Mouse (Mus musculus): ENCODE data around the gene Ndufv1. TPM values are rescaled to one million over a fixed set of nuclear protein-coding genes. Genes with fewer than 3 reads are reported as not detected.
"Not testable (repeated sequence)": the region's sequence is repeated elsewhere in the genome, so short reads cannot be mapped to it uniquely, and the experiment has no call there.

The Ndufv1 gene
- total RNA-seq (2017): 199 and 200 TPM in 2 replicates

DNA sequence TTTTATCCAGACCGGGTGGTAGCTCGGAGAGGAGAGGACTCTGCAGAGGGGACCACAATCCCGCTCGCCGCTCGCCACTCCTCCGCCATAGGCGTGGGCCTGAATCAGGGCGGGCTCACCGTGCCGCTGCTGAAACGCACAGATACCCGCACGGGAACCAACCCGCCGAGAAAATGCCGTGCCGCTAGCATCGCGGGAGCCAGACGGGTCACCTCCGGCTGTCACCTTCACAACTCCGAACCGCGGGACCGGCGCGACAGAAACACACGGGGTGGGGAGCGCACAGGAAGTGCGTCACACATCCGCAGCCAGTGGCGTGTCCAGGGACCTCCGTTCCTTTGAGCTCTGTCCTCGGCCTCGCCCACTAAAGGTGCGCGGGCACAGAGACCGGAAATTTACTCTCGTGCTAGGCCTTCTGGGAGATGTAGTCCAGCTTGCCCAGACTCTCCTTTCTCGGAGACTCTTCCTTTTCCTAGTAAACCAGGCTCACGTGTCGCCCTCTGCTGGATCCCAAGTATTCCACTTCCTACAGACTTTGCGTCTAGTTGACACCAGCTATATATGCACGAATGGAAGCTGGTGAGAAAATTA, at the start of gene Ndufv1:
Ndufv1 (minus strand) TSS at position 375 of the 591 bp plus-strand sequence.
- ATAC-seq (replicated peaks; ENCODE audit: low read depth, poor library complexity, severe bottlenecking): peak; percentile 98

DNA sequence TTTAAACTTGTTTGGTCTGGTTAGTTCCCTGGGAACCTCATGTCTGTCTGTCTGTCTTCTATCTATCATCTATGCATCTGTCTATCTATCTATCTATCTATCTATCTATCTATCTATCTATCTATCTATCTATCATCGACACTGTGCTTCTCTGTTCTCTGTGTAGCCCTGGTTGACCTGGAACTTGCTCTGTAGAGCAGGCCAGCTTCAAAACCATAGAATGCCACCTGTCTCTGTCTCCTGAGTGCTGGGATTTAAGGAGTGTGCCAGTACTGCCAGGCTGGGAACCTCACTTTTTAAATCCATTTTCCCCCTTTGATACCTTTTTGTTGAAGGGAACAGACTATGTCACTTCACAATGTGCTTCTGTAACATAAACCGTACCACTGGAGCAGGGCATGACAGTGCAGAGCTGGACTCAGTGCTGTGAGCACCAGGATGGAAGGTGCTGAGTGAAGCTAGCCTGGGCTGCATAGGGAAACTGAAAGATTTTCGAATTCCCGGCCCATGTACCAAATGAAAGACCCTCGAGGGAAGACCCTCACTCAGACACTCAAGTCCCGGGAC, 48.4 kb upstream of the Ndufv1 start:
- no peak for ATAC-seq (replicated peaks; ENCODE audit: low read depth, poor library complexity, severe bottlenecking)

DNA sequence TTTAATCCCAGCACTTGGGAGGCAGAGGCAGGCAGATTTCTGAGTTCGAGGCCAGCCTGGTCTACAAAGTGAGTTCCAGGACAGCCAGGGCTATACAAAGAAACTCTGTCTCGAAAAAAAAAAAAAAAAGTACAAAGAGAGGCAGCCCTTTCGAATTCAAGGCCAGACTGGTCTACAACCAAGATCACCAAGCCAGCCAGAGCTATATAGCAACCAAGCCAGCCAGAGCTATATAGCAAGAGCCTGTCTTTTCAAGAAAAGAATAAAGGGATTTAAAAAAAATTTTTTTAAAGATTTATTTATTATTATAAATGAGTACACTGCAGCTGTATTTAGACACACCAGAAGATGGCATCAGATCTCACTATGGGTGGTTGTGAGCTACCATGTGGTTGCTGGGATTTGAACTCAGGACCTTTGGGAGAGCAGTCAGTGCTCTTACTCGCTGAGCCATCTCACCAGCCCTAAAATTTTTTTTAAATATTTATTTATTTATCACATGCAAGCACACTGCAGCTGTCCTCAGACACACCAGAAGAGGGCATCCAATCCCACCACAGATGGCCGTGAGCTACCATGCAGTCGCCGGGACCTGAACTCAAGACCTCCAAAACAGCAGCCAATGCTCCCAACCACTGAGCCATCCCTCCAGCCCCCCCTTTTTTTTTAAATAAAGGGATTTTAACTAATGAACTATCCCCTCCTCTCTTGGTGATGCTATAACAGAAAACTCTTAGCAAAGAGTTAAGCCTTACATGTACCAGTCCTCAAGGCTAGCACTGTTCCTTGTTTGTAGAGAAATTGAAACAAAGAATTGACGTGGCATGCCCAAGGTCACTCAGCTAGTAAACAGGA, 47.7 kb upstream of the Ndufv1 start:
- ATAC-seq (replicated peaks; ENCODE audit: low read depth, poor library complexity, severe bottlenecking): not testable (repeated sequence)

DNA sequence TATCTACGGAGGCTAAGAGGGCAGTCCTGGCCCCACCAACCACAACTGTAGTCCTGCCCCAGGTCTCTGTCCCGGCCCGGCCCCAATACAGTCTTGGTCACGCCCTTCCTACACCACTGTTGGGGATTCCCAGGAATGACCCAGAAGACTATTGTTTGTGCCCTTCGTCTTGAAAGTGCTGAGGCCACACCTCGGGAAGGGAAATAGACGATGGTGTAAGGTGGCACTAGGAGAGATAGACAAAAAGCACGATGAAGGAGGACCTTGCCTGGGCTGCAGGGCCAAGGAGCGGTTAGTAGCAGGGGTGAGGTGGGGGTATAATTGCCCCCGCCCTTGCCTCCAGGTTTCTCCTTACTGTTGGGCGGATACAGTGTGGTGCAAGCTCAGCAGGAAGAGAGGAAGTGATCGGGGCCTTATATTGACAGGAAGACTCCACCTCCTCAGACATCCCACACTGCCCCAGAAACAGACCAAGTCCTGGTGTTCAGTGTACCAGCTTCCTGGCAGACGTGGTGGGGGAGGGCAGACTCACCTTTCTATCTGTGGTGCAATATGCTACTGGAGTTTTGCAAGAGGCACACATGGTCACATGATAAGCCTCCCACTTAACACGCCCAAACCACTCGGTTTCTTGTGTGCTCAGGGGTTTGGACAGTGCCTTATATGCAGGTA, 46.6 kb upstream of the Ndufv1 start, which contains the start of gene Gstp3:
Gstp3 (minus strand) TSS at position 501 of the 672 bp plus-strand sequence.
- peak; percentile 69 for ATAC-seq (replicated peaks; ENCODE audit: low read depth, poor library complexity, severe bottlenecking)

DNA sequence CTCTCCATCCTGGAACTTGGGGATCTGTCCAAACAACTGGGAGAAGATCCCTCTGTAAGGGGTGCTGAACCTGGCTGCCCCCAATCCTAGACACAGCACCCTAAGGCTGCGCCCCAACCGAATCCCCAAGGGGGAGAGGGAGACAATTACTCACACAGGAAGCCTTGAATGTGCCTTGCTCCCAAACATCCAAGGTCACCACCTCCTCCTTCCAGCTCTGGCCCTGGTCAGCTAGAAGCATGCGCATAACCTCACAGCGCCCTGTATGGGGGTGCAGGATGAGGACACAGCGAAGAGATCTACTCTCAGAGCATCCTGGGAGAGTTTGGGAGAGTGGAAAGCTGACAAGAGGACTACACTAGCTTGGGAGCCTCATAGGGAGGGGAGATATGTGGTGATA, 46.0 kb upstream of the Ndufv1 start:
- ATAC-seq (replicated peaks; ENCODE audit: low read depth, poor library complexity, severe bottlenecking): no peak

DNA sequence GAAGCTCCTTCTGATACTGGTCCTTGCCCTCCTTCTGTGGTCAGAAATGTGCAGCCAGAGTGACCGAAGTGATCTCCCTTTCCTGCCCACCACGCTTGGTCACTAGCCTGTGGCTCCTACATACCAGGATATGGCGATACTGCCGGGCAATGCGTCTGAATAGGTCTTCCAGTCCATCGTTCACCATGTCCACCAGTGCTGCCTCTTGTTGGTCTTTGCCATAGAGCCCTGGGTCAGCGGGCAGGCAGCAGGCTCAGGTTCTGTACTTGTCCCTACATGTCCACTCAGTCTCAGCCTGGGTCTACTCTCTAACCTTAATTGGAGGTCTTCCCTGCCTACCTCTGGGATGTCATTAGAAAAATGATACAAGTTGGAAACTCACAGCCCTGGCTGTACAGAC, 45.4 kb upstream of the Ndufv1 start:
- ATAC-seq (replicated peaks; ENCODE audit: low read depth, poor library complexity, severe bottlenecking): no peak

DNA sequence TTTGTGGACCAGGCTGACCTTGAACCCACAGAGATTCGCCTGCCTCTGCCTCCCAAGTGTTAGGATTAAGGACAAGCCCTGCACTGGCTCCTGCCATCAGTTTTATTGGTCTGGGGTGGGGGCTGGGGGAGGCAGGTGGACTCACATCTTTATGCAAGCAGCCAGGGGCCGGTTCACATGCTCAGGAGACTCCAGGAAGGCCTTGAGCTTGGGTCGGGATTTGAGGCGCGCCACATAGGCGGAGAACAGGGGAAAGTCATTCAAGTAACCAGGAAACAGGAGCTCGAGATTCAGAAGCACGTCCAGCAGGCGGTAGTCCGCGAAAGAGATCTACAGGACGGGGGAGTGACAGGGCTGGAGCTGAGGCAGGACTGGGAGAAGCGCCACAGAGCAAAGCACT, 44.8 kb upstream of the Ndufv1 start:
- ATAC-seq (replicated peaks; ENCODE audit: low read depth, poor library complexity, severe bottlenecking): no peak

DNA sequence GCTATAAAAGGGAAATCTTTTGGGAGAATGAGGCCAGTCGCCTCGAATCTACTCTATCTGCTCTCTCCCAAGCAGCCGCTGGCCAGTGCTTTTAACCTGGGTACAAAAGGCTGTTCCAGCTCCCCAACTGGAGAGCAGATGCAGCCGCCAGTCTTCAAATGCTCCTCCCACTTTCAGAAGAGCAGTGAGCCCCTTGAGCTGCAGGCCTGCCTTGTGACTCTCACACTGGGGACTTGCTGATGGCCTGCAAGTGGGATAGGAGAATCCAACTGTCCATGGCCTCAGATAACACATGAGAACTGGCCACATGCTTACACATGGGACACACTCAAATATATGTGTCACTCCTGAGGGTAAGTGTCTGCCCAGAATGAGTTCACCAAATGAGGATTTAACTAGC, 44.1 kb upstream of the Ndufv1 start:
- ATAC-seq (replicated peaks; ENCODE audit: low read depth, poor library complexity, severe bottlenecking): no peak

DNA sequence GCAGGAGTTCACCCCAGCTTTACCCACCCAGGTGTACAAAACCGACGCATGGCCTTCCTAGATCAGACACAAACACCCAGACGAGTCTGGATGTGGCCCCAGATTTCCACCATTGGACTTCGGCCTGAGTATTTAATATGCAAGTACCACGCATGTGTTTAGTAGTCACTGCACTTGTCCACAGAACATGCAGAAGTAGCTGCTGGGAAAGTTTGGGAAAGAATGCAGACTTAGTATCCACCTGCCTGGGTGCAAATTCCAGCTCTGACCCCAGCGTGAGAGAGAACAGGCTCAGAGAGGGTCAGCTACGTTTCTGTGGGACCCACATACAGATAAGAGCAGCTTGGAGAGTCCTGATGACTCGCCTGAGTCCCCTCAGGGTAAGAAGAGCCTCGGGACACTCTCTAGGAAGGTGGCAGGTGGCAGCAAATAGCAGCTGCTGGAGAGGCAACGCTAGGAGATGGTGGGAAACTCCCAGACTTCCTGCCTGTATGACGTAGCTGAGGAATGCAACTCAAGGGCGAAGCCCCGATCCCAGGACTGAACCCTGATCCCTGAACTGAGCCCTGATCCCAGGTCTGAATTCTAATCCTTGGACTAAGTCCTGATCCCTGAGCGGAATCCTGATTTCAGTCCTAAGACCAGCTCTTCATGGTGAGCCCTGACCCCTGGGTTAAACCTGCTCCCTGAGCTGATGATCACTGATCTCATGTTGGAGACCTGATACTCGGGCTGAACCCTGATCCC, 43.5 kb upstream of the Ndufv1 start:
- ATAC-seq (replicated peaks; ENCODE audit: low read depth, poor library complexity, severe bottlenecking): no peak

DNA sequence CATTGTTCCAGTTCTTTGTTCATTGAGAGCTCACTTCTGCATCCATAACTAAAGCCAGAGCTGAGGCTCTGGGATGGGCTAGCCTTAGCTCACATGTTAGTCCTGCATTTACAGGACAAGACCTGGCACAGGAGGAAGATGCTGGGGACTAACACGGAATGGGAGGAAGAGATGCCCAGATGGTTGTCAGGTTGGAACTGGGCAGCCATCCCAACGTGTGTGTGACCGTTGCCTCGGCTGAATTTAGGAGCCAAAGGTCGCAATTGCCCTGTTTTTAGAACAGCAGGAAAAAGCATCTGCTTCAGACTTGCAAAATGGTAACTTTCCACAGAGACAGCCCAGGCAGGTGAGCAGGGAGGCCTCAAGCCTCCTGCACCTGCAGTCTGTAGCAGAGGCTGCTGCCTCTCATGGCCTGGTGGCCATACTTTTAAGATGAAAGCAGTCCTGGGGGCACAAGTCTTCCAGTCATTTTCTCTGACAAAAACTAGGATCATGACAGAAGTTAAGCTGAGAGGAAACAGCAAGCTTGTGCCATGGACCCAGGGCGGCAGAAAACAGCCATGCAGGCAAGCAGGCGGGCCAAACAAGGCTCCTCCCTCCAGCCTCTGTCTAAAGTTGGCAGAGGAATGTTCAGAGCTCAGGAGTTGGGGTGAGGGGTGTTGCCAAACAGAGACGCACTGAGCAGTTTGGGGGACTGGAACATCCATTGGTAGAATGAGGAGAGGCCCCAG, 42.8 kb upstream of the Ndufv1 start:
- no peak for ATAC-seq (replicated peaks; ENCODE audit: low read depth, poor library complexity, severe bottlenecking)

DNA sequence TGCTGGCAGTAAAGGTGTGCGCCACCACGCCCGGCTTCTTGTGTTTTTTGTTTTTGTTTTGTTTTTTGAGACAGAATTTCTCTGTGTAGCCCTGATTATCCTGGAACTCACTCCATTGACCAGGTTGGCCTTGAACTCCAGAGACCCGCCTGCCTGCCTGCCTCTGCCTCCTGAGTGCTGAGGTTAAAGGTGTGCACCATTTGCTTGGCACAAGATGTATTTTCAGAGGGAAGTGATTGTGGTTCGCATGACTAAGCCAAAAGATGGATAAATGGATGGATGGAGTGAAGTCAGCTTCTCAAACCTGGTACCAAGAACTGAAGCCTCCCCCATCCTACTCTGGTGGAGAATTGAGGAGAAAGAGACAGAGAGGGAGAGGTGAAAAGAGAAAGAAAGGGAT, 42.0 kb upstream of the Ndufv1 start:
- ATAC-seq (replicated peaks; ENCODE audit: low read depth, poor library complexity, severe bottlenecking): no peak

DNA sequence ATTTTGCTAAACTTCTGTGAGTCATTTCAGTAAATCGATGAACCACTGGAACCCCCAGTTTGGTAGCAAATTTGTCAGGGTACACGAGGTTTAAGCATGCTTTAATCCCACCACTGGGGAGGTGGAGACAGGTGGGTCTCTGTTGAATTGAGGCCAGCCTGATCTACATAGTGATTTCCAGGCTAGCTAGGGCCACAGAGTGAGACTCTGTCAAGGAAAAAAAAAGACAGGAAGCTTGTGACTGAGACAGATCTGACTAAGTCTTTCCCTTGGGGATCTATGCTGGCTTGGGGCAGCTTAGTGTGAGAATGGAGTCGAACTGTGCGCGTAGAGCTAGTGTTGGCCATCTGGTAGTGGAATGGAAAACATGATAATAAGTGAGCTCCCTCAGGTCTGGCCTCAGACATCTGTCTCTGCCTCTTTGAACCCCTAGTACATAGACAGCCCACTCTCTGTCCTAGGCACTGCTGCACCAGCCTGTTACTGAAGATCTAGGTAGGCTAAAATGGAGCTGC, 40.0 kb upstream of the Ndufv1 start:
- no peak for ATAC-seq (replicated peaks; ENCODE audit: low read depth, poor library complexity, severe bottlenecking)

DNA sequence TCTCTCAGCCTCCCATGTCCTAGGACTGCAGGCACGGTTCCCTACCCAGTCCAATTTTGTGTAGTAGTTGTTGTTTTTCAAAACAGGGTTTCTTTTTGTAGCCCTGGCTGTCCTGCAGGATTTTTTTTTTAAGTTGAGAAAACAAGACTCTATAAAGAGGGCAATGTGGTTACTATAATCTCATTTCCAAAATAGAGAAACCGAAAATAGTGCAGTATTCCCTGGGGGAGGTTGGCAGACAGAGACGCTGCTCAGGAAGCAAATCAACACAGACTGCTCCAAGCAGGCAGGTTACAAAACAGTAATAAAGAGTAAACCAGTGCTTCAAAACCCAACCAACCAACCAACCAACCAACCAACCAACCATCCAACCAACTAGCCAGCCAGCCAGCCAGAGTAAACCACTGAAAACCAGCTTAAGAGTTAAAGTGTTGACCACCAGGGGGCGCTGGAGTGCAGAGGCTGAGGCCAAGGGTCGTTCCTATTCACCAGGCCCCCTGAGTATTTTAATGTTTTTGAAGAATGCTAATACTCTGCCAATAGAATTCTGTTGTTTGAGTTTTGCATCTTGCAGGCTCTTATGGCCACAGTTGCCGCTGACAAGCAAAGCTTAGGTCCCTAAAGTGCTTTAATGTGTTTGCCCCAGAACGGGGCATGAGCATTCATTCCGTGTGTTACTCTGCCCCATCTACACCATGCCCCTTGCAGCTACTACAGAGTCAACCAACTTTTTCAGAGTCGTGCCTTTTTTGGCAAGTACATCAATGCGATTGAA, 39.3 kb upstream of the Ndufv1 start:
- ATAC-seq (replicated peaks; ENCODE audit: low read depth, poor library complexity, severe bottlenecking): 0 out of 2 replicates have a peak, but pooled peaks have one; percentile 45

DNA sequence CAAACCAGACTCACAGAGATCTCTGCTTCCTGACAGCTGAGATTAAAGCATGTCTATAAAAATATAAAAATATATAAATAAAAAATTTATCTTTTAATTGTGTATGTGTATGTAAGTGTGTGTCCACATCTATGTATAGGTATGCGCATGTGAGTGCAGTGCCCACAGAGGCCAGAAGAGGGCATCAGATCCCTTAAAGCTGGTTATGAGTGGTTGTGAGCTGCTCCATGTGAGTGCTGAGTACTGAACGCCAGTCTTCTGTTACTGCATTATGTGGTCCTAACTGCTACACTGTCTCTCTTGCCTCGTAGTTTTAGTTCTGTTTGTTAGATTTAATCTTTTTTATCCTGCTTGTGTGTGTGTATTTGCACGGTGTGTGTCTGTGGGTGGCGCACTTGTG, 38.4 kb upstream of the Ndufv1 start:
- no peak for ATAC-seq (replicated peaks; ENCODE audit: low read depth, poor library complexity, severe bottlenecking)

DNA sequence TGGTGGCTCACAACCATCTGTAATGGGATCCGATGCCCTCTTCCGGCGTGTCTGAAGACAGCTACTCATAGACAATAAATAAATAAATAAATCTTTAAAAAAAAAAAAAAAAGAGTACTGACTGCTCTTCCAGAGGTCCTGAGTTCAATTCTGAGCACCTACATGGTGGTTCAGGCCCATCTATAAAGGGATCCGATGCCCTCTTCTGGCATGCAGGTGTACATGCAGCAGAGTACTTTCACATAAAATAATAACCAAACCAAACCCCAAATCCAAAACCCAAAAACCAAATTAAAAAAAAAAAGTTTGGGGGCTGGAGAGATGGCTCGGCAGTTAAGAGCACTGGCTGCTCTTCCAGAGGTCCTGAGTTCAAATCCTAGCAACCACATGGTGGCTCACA, 36.5 kb upstream of the Ndufv1 start:
- ATAC-seq (replicated peaks; ENCODE audit: low read depth, poor library complexity, severe bottlenecking): not testable (repeated sequence)

DNA sequence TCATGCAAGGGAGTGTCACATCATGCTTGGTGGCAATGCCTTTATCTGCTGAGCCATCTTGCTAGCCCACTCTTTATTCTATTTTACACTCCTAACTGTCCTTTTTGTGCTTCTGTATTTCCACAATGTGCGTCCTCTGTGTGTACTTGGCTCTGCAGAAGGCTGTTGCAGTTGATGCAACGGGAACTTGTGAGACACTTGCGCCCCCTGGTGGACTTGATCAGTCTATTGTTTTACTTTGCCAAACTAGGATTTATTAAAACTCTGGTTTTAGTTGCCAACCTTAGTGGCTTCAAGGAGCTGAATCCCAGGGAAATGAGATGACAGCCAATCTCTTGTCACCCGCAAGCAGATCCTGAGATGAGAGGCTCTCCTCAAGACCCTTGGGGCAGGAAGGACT, 35.3 kb upstream of the Ndufv1 start:
- peak; percentile 69 for ATAC-seq (replicated peaks; ENCODE audit: low read depth, poor library complexity, severe bottlenecking)

DNA sequence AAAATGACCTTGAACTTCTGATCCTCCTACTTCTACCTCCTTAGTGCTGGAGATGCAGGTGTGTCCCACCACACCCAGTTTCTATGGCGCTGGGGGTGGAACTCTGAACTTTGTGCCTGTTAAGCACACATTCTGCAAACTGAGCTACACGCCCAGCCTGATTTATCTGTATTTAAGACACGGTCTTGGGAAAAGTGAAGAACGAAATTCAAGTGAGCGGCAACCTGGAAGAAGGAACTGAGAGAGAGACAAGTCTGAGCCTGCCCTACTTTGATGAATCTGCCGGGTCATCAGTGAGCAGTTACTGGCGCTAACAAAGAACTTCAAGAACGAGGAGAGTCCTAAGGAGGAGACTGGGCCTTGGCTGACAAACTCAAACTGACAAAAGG, 34.3 kb upstream of the Ndufv1 start:
- ATAC-seq (replicated peaks; ENCODE audit: low read depth, poor library complexity, severe bottlenecking): no peak

Data from common myeloid progenitor, adult 5-6 weeks (primary cell).